ENCODE assay signal across 25 mouse cellular contexts in genomic region chr1:35361465-35361864, GRCm38 (mm10).
DNase-seq lines count a peak whose midpoint lies in the region; ATAC-seq lines count a peak whose summit lies in the region.
"Had no signal": no experiment of that assay in that cellular context is flagged by ENCODE, and none has a peak within 500 bp of the region (broad histone marks: within the 10 kb centered on the region; RNA-seq: fewer than 3 reads in every experiment).

No protein-coding gene starts in this region.

- peak; percentile 5 for DNase-seq in forebrain, embryonic 14.5 days (ENCODE audit: low spot score)
- no peak for DNase-seq in forebrain, embryonic 11.5 days (ENCODE audit: low spot score)
- DNase-seq in frontal cortex, postnatal 10 days (ENCODE audit: low spot score in 2 of 2): no peak
- peak; percentile 18 for DNase-seq in right cerebral cortex, adult 18-20 months
- DNase-seq in right cerebral cortex, postnatal 14 days: no peak
- no peak for DNase-seq in cerebellum, adult 8-10 months
- DNase-seq: adrenal gland, adult 8-10 months; adrenal gland, postnatal 36 days; B cell, adult 2 months; cerebellum, adult 11-12 months; cerebellum, adult 9-11 months; cerebellum, postnatal 36 days; gastrocnemius, postnatal 10 days; heart, adult 18-20 months; heart, postnatal 10 days; heart, postnatal 4 days had no signal

- H3K4me2 ChIP-seq in forebrain, embryonic 14.5 days (ENCODE audit: low read length): no peak overlapping the region
- H3K4me2 ChIP-seq in forebrain, embryonic 11.5 days (ENCODE audit: low read depth, low read length, severe bottlenecking): no peak overlapping the region
- H3K4me2 ChIP-seq: embryonic facial prominence, embryonic 13.5 days; hindbrain, embryonic 12.5 days had no signal

- H3K27ac ChIP-seq in forebrain, embryonic 14.5 days (ENCODE audit: low read depth, low read length): no peak overlapping the region
- H3K27ac ChIP-seq in forebrain, embryonic 11.5 days (ENCODE audit: low read depth, low read length): no peak overlapping the region
- H3K27ac ChIP-seq: embryonic facial prominence, embryonic 13.5 days; heart, embryonic 10.5 days; hindbrain, embryonic 12.5 days had no signal

- H3K4me3 ChIP-seq in forebrain, embryonic 14.5 days (ENCODE audit: low read depth, low read length): no peak overlapping the region
- no peak overlapping the region for H3K4me3 ChIP-seq in forebrain, embryonic 11.5 days (ENCODE audit: low read depth, low read length)
- H3K4me3 ChIP-seq: embryonic facial prominence, embryonic 13.5 days; heart, embryonic 10.5 days; hindbrain, embryonic 12.5 days had no signal

- H3K4me1 ChIP-seq in forebrain, embryonic 14.5 days (ENCODE audit: control insufficient read depth, insufficient read depth, low read length): no peaks in the 10 kb centered on the region
- no peaks in the 10 kb centered on the region for H3K4me1 ChIP-seq in forebrain, embryonic 11.5 days (replicated peaks; ENCODE audit: control insufficient read depth, insufficient read depth, low read length)
- H3K4me1 ChIP-seq: embryonic facial prominence, embryonic 13.5 days; heart, embryonic 10.5 days; hindbrain, embryonic 12.5 days had no signal

- WGBS in forebrain, embryonic 14.5 days: 90% methylated on average over 3 of the region's 3 CpGs
- 93% methylated on average over 3 of the region's 3 CpGs for WGBS in forebrain, embryonic 11.5 days

- no peaks in the 10 kb centered on the region for H3K9me3 ChIP-seq in forebrain, embryonic 14.5 days (replicated peaks; ENCODE audit: control insufficient read depth, low read length)
- no peaks in the 10 kb centered on the region for H3K9me3 ChIP-seq in forebrain, embryonic 11.5 days (ENCODE audit: control insufficient read depth, low read length)
- H3K9me3 ChIP-seq: embryonic facial prominence, embryonic 13.5 days; G1E; heart, embryonic 10.5 days; hindbrain, embryonic 12.5 days had no signal

- ATAC-seq in forebrain, embryonic 14.5 days: no peak
- ATAC-seq in forebrain, embryonic 11.5 days (replicated peaks; ENCODE audit: low FRiP score): no peak
- peak; percentile 95 for ATAC-seq in frontal cortex, adult (ENCODE audit: low TSS enrichment)
- ATAC-seq: CD4-positive, CD25-positive, alpha-beta regulatory T cell, adult 4 months; hindbrain, embryonic 16.5 days; inflammation-experienced regulatory T-cells, adult 6 months; intestine, postnatal 0 days had no signal

- no peak overlapping the region for H3K9ac ChIP-seq in forebrain, embryonic 14.5 days (ENCODE audit: low read length)
- H3K9ac ChIP-seq in forebrain, embryonic 11.5 days (ENCODE audit: low read length): no peak overlapping the region
- H3K9ac ChIP-seq: embryonic facial prominence, embryonic 13.5 days; hindbrain, embryonic 12.5 days had no signal

- H3K36me3 ChIP-seq in forebrain, embryonic 14.5 days (ENCODE audit: control insufficient read depth, insufficient read depth, low read length): no peaks in the 10 kb centered on the region
- H3K36me3 ChIP-seq in forebrain, embryonic 11.5 days (ENCODE audit: control insufficient read depth, insufficient read depth, low read length): no peaks in the 10 kb centered on the region
- H3K36me3 ChIP-seq: embryonic facial prominence, embryonic 13.5 days; G1E; heart, embryonic 10.5 days; hindbrain, embryonic 12.5 days had no signal

- H3K27me3 ChIP-seq in forebrain, embryonic 14.5 days (replicated peaks; ENCODE audit: control insufficient read depth, insufficient read depth, low read length): no peaks in the 10 kb centered on the region
- no peaks in the 10 kb centered on the region for H3K27me3 ChIP-seq in forebrain, embryonic 11.5 days (ENCODE audit: control insufficient read depth, insufficient read depth, low read length)
- H3K27me3 ChIP-seq: embryonic facial prominence, embryonic 13.5 days; hindbrain, embryonic 12.5 days had no signal

Comparison
In these comparisons a context has a peak if more than half of its experiments do, and no peak if none do; other contexts are left out.
1. DNase-seq: peak in forebrain, embryonic 14.5 days (single experiment) and right cerebral cortex, adult 18-20 months (single experiment); none in forebrain, embryonic 11.5 days (single experiment), frontal cortex, postnatal 10 days (0 of 2), right cerebral cortex, postnatal 14 days (single experiment) and cerebellum, adult 8-10 months (single experiment).